Mouse (Mus musculus) small intestine, adult 2 months (tissue): ENCODE measurements around the gene Schip1. TPM values are rescaled to one million over a fixed set of nuclear protein-coding genes. Genes with fewer than 3 reads are reported as not detected.

Experiments
- H3K27ac ChIP-seq: fragments of 200-500 bp; 2 replicates; pipeline ENCODE4 v1.5.1; 2012; ENCODE audit warnings: low read depth, low read length, control low read depth, inconsistent platforms; ENCODE audit not compliant: insufficient read depth
- H3K27me3 ChIP-seq: fragments of 200-500 bp; 2 replicates; pipeline ENCODE4 v1.6.1; 2012; ENCODE audit warnings: mild to moderate bottlenecking, moderate library complexity, low read length, inconsistent platforms; ENCODE audit not compliant: control insufficient read depth, insufficient read depth
- H3K36me3 ChIP-seq: fragments of 200-500 bp; 2 replicates; pipeline ENCODE4 v1.6.1; 2012; ENCODE audit warnings: mild to moderate bottlenecking, low read length, control low read depth, inconsistent platforms; ENCODE audit not compliant: control insufficient read depth, insufficient read depth
- H3K4me1 ChIP-seq: fragments of 200-500 bp; 2 replicates; pipeline ENCODE4 v1.6.1; 2012; ENCODE audit warnings: low read length, inconsistent platforms, mixed read lengths; ENCODE audit not compliant: control insufficient read depth, insufficient read depth, insufficient read length
- H3K4me3 ChIP-seq: fragments of 200-500 bp; 2 replicates; pipeline ENCODE4 v1.5.1; 2012; ENCODE audit warnings: low read depth, mild to moderate bottlenecking, control low read depth, inconsistent platforms, low read length, moderate library complexity
- CTCF ChIP-seq: fragments of 200-500 bp; IDR thresholded peaks from 2 replicates; pipeline ENCODE4 v1.5.1; 2012; ENCODE audit warnings: low read depth, mild to moderate bottlenecking, control low read depth, inconsistent platforms, low read length, moderate library complexity, mixed read lengths; ENCODE audit not compliant: insufficient replicate concordance, insufficient read length; ENCODE audit errors: extremely low read depth
- POLR2A ChIP-seq: fragments of 200-500 bp; IDR thresholded peaks from 2 replicates; pipeline ENCODE4 v1.6.1; 2012; ENCODE audit warnings: low read depth, mild to moderate bottlenecking, control low read depth, inconsistent platforms, low read length, moderate library complexity
- WGBS: fragments of 180-500 bp; shearing (Covaris S2); methylation state at CpG from one replicate; pipeline ENCODE4 v1.1.7; 2018; 5-methylcytosine and 5-hydroxymethylcytosine counted together
- polyA plus RNA-seq: library from polyadenylated mRNA; depleted of rRNA; stranded (reverse); fragments of >200 nt; gene quantifications from 2 replicates; pipeline ENCODE4 v1.2.3, GENCODE M21; 2012

Schip1 gene
- polyA plus RNA-seq, 1 experiment, result 5.0 TPM

DNA sequence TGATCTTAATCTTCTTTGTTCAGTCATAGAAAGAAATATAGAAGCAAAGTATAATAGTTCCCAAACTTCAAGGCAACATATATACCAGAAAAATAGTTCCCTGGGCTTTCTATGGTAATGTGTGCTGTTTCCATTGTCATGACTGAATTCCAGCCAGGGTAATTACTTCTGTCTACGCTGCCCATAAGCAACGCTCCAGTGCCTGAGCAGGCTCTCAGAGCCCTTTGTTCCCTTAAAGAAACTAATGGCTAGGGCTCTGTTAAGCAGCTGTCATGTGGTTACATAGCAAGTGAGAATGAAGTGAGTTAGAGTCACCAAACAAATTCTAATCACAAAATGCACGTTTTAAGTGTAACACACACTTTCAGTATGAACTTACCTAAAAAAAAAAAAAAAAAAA is 206.9 kb downstream of the Schip1 start:
- no peak overlapping the region for H3K27ac ChIP-seq
- H3K27me3 ChIP-seq, result no peaks in the 10 kb centered on the region
- no peak for TF ChIP-seq POLR2A
- no peak for TF ChIP-seq CTCF
- H3K4me3 ChIP-seq, result no peak overlapping the region
- no peaks in the 10 kb centered on the region for H3K36me3 ChIP-seq
- H3K4me1 ChIP-seq, result no peaks in the 10 kb centered on the region
- WGBS, result 63% methylated on average over 3 of the region's 3 CpGs

DNA sequence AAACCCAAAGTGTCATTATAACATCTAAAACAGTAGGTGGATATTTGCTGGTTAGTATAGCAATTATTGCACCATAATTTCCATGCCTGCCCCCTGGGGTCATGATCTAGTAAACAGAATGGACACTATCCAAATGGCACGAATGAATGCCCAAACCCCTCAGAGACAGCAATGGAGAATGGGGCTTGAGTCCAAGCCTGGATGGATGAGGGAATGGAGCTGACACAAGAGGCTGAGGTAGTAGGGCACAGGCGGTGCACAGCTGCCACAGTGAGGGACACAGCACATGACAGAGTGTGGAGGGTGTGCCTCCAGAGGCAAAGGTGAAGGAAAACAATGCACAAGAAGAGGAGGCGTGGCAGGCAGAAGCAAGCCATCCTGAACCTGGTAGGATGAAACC is 207.3 kb downstream of the Schip1 start:
- no peak overlapping the region for H3K27ac ChIP-seq
- no peaks in the 10 kb centered on the region for H3K27me3 ChIP-seq
- 71% methylated on average over 3 of the region's 3 CpGs for WGBS
- no peaks in the 10 kb centered on the region for H3K4me1 ChIP-seq
- no peak overlapping the region for H3K4me3 ChIP-seq
- no peaks in the 10 kb centered on the region for H3K36me3 ChIP-seq
- TF ChIP-seq POLR2A (no peak), CTCF (no peak)

DNA sequence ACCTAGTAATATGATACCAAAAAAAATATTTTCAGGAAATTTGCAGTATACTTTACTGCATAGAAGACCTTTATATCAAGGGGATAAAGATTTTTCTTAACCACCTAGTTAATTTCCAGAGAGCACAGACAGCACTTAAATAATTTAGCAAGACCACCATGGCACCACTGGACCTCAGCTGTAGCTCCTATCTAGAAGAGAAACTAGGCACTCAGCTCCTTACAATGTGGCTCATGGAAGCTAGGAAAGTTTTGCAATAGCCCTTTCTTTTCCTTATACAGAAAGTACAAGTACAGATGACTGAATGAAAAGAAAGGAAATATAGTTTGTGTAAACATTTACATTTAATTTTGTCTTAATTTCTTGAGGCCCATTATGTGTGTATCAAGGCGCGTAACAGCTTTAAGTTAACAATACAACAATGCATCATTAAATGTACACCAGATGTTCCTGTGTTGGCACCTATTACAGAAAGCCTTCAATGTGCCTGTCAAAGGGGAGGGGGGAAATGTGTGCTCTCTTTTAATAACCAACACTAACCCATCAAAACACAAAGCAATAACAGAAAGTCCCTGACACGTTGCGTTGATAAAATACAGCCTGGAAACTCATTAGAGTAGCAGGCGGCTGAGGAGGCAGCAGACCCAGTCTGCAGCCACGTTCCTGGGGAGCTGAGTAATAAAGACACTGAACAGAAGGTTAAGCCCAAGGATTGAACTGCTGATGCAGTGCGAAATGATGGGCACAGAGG is 218.4 kb downstream of the Schip1 start:
- Histone ChIP-seq H3K36me3 (no peaks in the 10 kb centered on the region), H3K4me1 (no peaks in the 10 kb centered on the region), H3K4me3 (no peak overlapping the region), H3K27me3 (no peaks in the 10 kb centered on the region), H3K27ac (no peak overlapping the region)
- TF ChIP-seq CTCF (no peak), POLR2A (no peak)
- 63% methylated on average over 7 of the region's 7 CpGs for WGBS

DNA sequence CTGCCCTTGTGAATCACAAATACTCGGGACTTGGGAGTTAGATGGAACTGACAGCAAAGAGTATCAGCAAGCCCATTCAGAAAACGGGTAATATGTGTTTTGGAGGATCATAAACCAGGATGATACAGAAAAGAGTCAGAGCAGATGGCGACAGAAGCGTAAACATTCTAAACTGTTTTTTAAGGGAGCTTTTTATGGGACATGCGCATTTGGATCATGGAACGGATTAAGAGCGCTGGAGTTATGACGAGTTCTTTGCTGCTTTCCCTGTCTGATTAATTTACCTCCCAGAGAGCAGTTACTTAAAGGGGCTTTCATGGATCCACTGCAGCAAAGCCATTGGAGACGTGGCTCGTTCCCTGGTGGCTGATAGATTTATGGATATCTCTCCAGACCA is 219.0 kb downstream of the Schip1 start:
- no peaks in the 10 kb centered on the region for H3K36me3 ChIP-seq
- TF ChIP-seq POLR2A (no peak), CTCF (no peak)
- WGBS, result 60% methylated on average over 10 of the region's 10 CpGs
- no peak overlapping the region for H3K4me3 ChIP-seq
- no peak overlapping the region for H3K27ac ChIP-seq
- H3K27me3 ChIP-seq, result no peaks in the 10 kb centered on the region
- H3K4me1 ChIP-seq, result no peaks in the 10 kb centered on the region

DNA sequence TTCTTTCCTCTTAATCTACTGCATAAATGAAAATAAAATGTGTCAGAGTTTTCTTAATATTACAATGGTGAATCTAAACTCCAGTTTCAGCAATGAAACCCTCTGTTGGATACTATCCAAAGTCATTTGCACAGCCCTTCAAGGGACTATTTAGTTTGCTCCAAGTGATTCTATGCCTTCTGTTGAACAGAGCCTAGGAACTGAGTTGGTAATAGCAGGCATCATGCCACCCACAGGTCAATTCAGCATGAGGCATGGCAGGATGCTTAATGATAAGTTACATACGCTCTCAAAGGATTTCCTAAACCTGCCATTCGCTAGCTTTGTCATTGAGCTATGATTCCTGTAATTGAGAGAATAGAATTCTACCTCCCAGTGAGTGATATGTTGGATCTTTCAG is 219.9 kb downstream of the Schip1 start:
- Histone ChIP-seq H3K36me3 (no peaks in the 10 kb centered on the region), H3K27me3 (no peaks in the 10 kb centered on the region), H3K27ac (no peak overlapping the region), H3K4me3 (no peak overlapping the region), H3K4me1 (no peaks in the 10 kb centered on the region)
- TF ChIP-seq CTCF (no peak), POLR2A (no peak)
- WGBS, result 82% methylated on average over 2 of the region's 2 CpGs

DNA sequence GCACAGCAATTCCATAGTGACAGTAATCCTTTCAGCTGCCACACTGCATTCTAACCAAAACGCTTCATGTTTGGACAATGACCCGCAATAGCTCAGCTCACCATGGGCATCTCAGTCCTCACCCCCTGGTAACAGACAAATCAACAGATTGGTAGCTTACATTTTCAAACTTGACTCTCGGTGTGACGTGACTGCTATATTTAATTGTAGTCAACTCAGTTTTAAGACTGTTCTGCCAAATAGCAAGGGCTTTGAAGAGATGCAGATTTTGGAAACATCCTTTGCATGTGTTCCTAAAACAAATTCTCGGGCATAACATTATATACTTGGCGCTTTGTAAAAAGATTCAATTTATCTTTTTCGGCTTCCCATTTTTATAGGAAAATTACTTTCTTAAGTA is 232.2 kb downstream of the Schip1 start:
- Histone ChIP-seq H3K27me3 (no peaks in the 10 kb centered on the region), H3K27ac (no peak overlapping the region), H3K36me3 (no peaks in the 10 kb centered on the region), H3K4me1 (no peaks in the 10 kb centered on the region), H3K4me3 (no peak overlapping the region)
- 87% methylated on average over 7 of the region's 7 CpGs for WGBS
- TF ChIP-seq POLR2A (no peak), CTCF (no peak)

DNA sequence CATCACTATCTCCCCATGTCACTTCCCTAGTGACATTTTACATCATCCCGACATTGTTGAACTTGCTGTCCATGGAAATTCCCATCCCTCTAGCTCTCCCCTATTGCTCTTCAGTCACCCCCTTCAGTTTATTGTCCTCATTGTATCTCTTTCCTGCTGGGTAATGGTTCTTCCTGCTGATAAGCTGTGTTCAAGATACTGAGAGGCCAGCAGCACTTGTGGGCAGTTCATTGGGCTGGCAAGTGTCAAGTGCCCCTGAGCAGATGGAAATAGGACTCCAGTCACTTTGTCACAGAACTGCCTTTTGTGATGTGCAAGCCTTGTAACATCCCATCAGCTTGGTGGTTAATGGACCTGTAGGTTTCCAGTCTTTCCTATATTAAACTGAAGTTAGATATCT is 241.0 kb downstream of the Schip1 start:
- H3K27ac ChIP-seq, result no peak overlapping the region
- H3K4me3 ChIP-seq, result no peak overlapping the region
- TF ChIP-seq POLR2A, result no peak
- TF ChIP-seq CTCF, result no peak
- H3K4me1 ChIP-seq, result no peaks in the 10 kb centered on the region
- no peaks in the 10 kb centered on the region for H3K36me3 ChIP-seq
- no peaks in the 10 kb centered on the region for H3K27me3 ChIP-seq
- 13% methylated on average over 1 of the region's 1 CpGs for WGBS
